Mouse (Mus musculus) stomach, embryonic 15.5 days (tissue): Measurements from ENCODE around the gene Zfp109. TPM values are rescaled to one million over a fixed set of nuclear protein-coding genes. Genes with fewer than 3 reads are reported as not detected.
A peak's percentile ranks its signal among the peaks of the same experiment; 100 is the strongest.

Experiments
- ATAC-seq: fragments of 200-750 bp; cut with Nextera tagmentation; 2 replicates; pipeline ENCODE4 v1.8.0; 2017; ENCODE audit warnings: low read depth, moderate number of reproducible peaks, moderate TSS enrichment; ENCODE audit not compliant: insufficient read depth, low FRiP score
- H3K27ac ChIP-seq: fragments of 300-500 bp; sonication (generic); 2 replicates; pipeline ENCODE4 v1.5.1; 2015; ENCODE audit warnings: mild to moderate bottlenecking, inconsistent platforms
- H3K27me3 ChIP-seq: fragments of 300-500 bp; sonication (generic); replicated peaks from 2 replicates; pipeline ENCODE4 v1.6.1; 2015; ENCODE audit warnings: inconsistent platforms
- H3K36me3 ChIP-seq: fragments of 300-500 bp; sonication (generic); 2 replicates; pipeline ENCODE4 v1.6.1; 2015; ENCODE audit warnings: inconsistent platforms
- H3K4me1 ChIP-seq: fragments of 300-500 bp; sonication (generic); 2 replicates; pipeline ENCODE4 v1.6.1; 2015; ENCODE audit warnings: inconsistent platforms
- H3K4me2 ChIP-seq: fragments of 300-500 bp; sonication (generic); 2 replicates; pipeline ENCODE4 v1.6.1; 2015; ENCODE audit warnings: mild to moderate bottlenecking, inconsistent platforms
- H3K4me3 ChIP-seq: fragments of 300-500 bp; sonication (generic); replicated peaks from 2 replicates; pipeline ENCODE4 v1.5.1; 2015; ENCODE audit warnings: inconsistent platforms
- H3K9ac ChIP-seq: fragments of 300-500 bp; sonication (generic); 2 replicates; pipeline ENCODE4 v1.6.1; 2015; ENCODE audit warnings: inconsistent platforms
- H3K9me3 ChIP-seq: fragments of 300-500 bp; sonication (generic); 2 replicates; pipeline ENCODE4 v1.6.1; 2016; ENCODE audit warnings: inconsistent platforms
- WGBS: fragments of 180-500 bp; shearing (Covaris S2); methylation state at CpG from one replicate; pipeline ENCODE4 v1.1.7; 2015; 5-methylcytosine and 5-hydroxymethylcytosine counted together
- polyA plus RNA-seq: library from polyadenylated mRNA; unstranded; fragments of >200 nt; fragmentation: Nextera tagmentation; extraction: Ambion mirVana; gene quantifications from 2 replicates; pipeline ENCODE4 v1.2.1, GENCODE M21; 2015

Gene Zfp109
- polyA plus RNA-seq, 1 experiment from 2014 or later, result 5.1 TPM

GRCm38 (mm10) chr7:24268176-24269155, 31.1 kb upstream of the Zfp109 start:
- 0 out of 2 replicates have a peak, but pooled peaks cover 5% of the 10 kb centered on the region for H3K4me1 ChIP-seq
- WGBS, result 74% methylated on average over 24 of the region's 24 CpGs
- no peak overlapping the region for H3K27ac ChIP-seq
- no peak for ATAC-seq
- H3K27me3 ChIP-seq, result no peaks in the 10 kb centered on the region
- no peaks in the 10 kb centered on the region for H3K36me3 ChIP-seq
- no peak overlapping the region for H3K4me3 ChIP-seq
- H3K9me3 ChIP-seq, result no peaks in the 10 kb centered on the region
- H3K9ac ChIP-seq, result no peak overlapping the region
- H3K4me2 ChIP-seq, result no peak overlapping the region

- Histone ChIP-seq H3K4me3 (no peak overlapping the region), H3K27me3 (no peaks in the 10 kb centered on the region), H3K27ac (no peak overlapping the region), H3K9me3 (no peaks in the 10 kb centered on the region), H3K9ac (no peak overlapping the region), H3K36me3 (peaks cover 7% of the 10 kb centered on the region; the same call in 1 of the 2 replicates), H3K4me2 (no peak overlapping the region), H3K4me1 (0 out of 2 replicates have a peak, but pooled peaks cover 2% of the 10 kb centered on the region)
- 80% methylated on average over 4 of the region's 4 CpGs for WGBS
- ATAC-seq, result no peak
Observed at GRCm38 (mm10) chr7:24260000-24260312, 22.6 kb upstream of the Zfp109 start.

- H3K4me3 ChIP-seq, result no peak overlapping the region
- H3K9ac ChIP-seq, result no peak overlapping the region
- H3K27ac ChIP-seq, result no peak overlapping the region
- no peaks in the 10 kb centered on the region for H3K9me3 ChIP-seq
- 90% methylated on average over 13 of the region's 13 CpGs for WGBS
- peaks cover 7% of the 10 kb centered on the region; the same call in 1 of the 2 replicates for H3K36me3 ChIP-seq
- H3K27me3 ChIP-seq, result no peaks in the 10 kb centered on the region
- no peak for ATAC-seq
- H3K4me1 ChIP-seq, result 0 out of 2 replicates have a peak, but pooled peaks cover 4% of the 10 kb centered on the region
- H3K4me2 ChIP-seq, result no peak overlapping the region
Observed at GRCm38 (mm10) chr7:24259306-24259999, 22.1 kb upstream of the Zfp109 start.

- no peaks in the 10 kb centered on the region for H3K27me3 ChIP-seq
- H3K9me3 ChIP-seq, result no peaks in the 10 kb centered on the region
- H3K4me2 ChIP-seq, result peak within 1 kb of the TSS; percentile 66
- ATAC-seq, result peak; percentile 85
- H3K9ac ChIP-seq, result peak within 1 kb of the TSS; percentile 62
- 16% methylated on average over 21 of the region's 21 CpGs for WGBS
- peak within 1 kb of the TSS; percentile 28; the same call in 1 of the 2 replicates for H3K27ac ChIP-seq
- 0 out of 2 replicates have a peak, but pooled peaks cover 4% of the 10 kb centered on the region for H3K4me1 ChIP-seq
- H3K36me3 ChIP-seq, result 0 out of 2 replicates have a peak, but pooled peaks cover under 1% of the 10 kb centered on the region
- peak within 1 kb of the TSS; percentile 60 for H3K4me3 ChIP-seq
Observed at GRCm38 (mm10) chr7:24254633-24255474, 17.5 kb upstream of the Zfp109 start, which contains the start of gene Zfp108. Gene Zfp108, plus strand, starts transcription at chr7:24254794.

GRCm38 (mm10) chr7:24253779-24254615, 16.6 kb upstream of the Zfp109 start:
- ATAC-seq, result 0 out of 2 replicates have a peak, but pooled peaks have one; percentile 37
- Histone ChIP-seq H3K4me3 (peak overlapping the region; percentile 60), H3K9ac (no peak overlapping the region), H3K27me3 (no peaks in the 10 kb centered on the region), H3K36me3 (no peaks in the 10 kb centered on the region), H3K4me2 (peak overlapping the region; percentile 66), H3K27ac (no peak overlapping the region), H3K9me3 (no peaks in the 10 kb centered on the region), H3K4me1 (0 out of 2 replicates have a peak, but pooled peaks cover 4% of the 10 kb centered on the region)
- WGBS, result 57% methylated on average over 9 of the region's 9 CpGs

- Histone ChIP-seq H3K9me3 (no peaks in the 10 kb centered on the region), H3K9ac (no peak within 1 kb of the TSS), H3K4me3 (no peak within 1 kb of the TSS), H3K36me3 (no peaks in the 10 kb centered on the region), H3K27ac (no peak within 1 kb of the TSS), H3K4me2 (no peak within 1 kb of the TSS), H3K27me3 (no peaks in the 10 kb centered on the region), H3K4me1 (0 out of 2 replicates have a peak, but pooled peaks cover 3% of the 10 kb centered on the region)
- WGBS, result 72% methylated on average over 5 of the region's 5 CpGs
- ATAC-seq, result no peak
Observed at GRCm38 (mm10) chr7:24211343-24211742, 26.0 kb downstream of the Zfp109 start, which contains the start of gene Zfp111. Gene Zfp111, minus strand, starts transcription at chr7:24211443.

GRCm38 (mm10) chr7:24210296-24210695, 27.1 kb downstream of the Zfp109 start:
- Histone ChIP-seq H3K36me3 (peaks cover 5% of the 10 kb centered on the region; the same call in 1 of the 2 replicates), H3K27ac (no peak overlapping the region), H3K4me3 (no peak overlapping the region), H3K27me3 (no peaks in the 10 kb centered on the region), H3K9me3 (no peaks in the 10 kb centered on the region), H3K4me2 (no peak overlapping the region), H3K4me1 (0 out of 2 replicates have a peak, but pooled peaks cover 3% of the 10 kb centered on the region), H3K9ac (no peak overlapping the region)
- WGBS, result 75% methylated on average over 2 of the region's 2 CpGs
- no peak for ATAC-seq

GRCm38 (mm10) chr7:24208282-24208886, 29.0 kb downstream of the Zfp109 start:
- Histone ChIP-seq H3K27ac (no peak overlapping the region), H3K4me2 (peak overlapping the region; percentile 66), H3K9ac (no peak overlapping the region), H3K4me3 (peak overlapping the region; percentile 61), H3K4me1 (0 out of 2 replicates have a peak, but pooled peaks cover 3% of the 10 kb centered on the region), H3K36me3 (peaks cover 18% of the 10 kb centered on the region), H3K9me3 (no peaks in the 10 kb centered on the region), H3K27me3 (no peaks in the 10 kb centered on the region)
- ATAC-seq, result no peak
- 56% methylated on average over 7 of the region's 7 CpGs for WGBS

GRCm38 (mm10) chr7:24207488-24208261, 29.7 kb downstream of the Zfp109 start:
- H3K27ac ChIP-seq, result peak overlapping the region; percentile 67
- H3K9ac ChIP-seq, result peak overlapping the region; percentile 62
- 0 out of 2 replicates have a peak, but pooled peaks cover 3% of the 10 kb centered on the region for H3K4me1 ChIP-seq
- H3K27me3 ChIP-seq, result no peaks in the 10 kb centered on the region
- WGBS, result 13% methylated on average over 24 of the region's 24 CpGs
- H3K36me3 ChIP-seq, result peaks cover 22% of the 10 kb centered on the region
- no peaks in the 10 kb centered on the region for H3K9me3 ChIP-seq
- H3K4me3 ChIP-seq, result peak overlapping the region; percentile 61
- peak; percentile 77 for ATAC-seq
- H3K4me2 ChIP-seq, result peak overlapping the region; percentile 66
